Comparison of ENCODE assay signal across 7 mouse cellular contexts in the genomic region with DNA sequence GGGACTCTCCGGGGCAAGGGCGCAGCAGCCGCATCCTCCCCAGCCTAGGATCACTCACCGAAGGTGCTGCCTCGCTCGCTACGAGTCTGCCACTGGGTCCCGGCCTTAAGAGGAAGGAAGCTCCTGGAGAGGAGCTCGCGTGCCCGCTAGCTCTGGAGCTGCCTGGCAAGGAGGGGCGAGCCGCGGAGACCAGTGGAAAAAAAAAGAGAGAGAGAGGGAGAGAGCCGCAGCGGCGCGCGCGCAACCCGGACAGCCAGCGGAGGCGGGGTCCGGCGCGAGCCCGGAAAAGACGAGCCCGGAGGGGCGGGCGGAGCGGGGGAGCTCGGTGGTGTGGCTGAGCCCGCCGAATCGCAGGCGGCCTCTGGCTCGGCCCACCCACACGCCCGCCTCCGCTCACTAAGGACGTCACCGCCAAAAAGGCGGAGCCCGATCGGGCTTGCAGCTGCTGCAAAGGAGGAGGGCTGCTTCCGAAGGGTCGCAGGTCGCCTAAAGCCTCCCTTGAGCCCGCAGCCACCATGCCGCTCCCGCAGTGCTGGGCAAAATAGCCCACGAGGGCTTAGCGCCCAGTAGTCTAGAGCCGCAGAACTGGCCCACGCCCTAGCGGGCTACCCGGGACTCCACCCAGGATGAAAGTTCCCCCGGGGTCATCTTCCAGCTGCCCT. TPM values are rescaled to one million over a fixed set of nuclear protein-coding genes. Genes with fewer than 3 reads are reported as not detected.
DNase-seq lines count a peak whose midpoint lies in the region; ATAC-seq and TF ChIP-seq lines count a peak whose summit lies in the region.

A gene (minus strand): TSS at position 289 of the 662 bp plus-strand sequence.

- peak within 1 kb of the TSS; percentile 51 for H3K4me2 ChIP-seq in embryonic facial prominence, embryonic 11.5 days (ENCODE audit: low read depth, low read length)
- peak within 1 kb of the TSS; percentile 57 for H3K4me2 ChIP-seq in limb, embryonic 12.5 days
- peak within 1 kb of the TSS; percentile 53 for H3K4me2 ChIP-seq in midbrain, embryonic 15.5 days

- peak within 1 kb of the TSS; percentile 72 for H3K27ac ChIP-seq in embryonic facial prominence, embryonic 11.5 days (replicated peaks; ENCODE audit: low read depth, low read length)
- peak within 1 kb of the TSS; percentile 74 for H3K27ac ChIP-seq in kidney, adult 2 months (ENCODE audit: insufficient read depth, low read depth, low read length)
- peak within 1 kb of the TSS; percentile 75 for H3K27ac ChIP-seq in limb, embryonic 12.5 days
- peak within 1 kb of the TSS; percentile 91 for H3K27ac ChIP-seq in midbrain, embryonic 15.5 days
- peak within 1 kb of the TSS; percentile 97 for H3K27ac ChIP-seq in spleen, adult 2 months (ENCODE audit: insufficient read depth, low read length)

- TF ChIP-seq CTCF in kidney, adult 2 months (conservative IDR thresholded peaks at IDR 0.05; ENCODE audit: insufficient read depth, insufficient read length, low read depth, low read length): no peak
- no peak for TF ChIP-seq CTCF in spleen, adult 2 months (IDR thresholded peaks at IDR 0.05; ENCODE audit: extremely low read depth, insufficient read depth, insufficient read length, insufficient replicate concordance)

- peak within 1 kb of the TSS; percentile 65 for H3K9ac ChIP-seq in embryonic facial prominence, embryonic 11.5 days (replicated peaks; ENCODE audit: low read length)
- H3K9ac ChIP-seq in limb, embryonic 12.5 days (replicated peaks): peak within 1 kb of the TSS; percentile 65
- H3K9ac ChIP-seq in midbrain, embryonic 15.5 days: peak within 1 kb of the TSS; percentile 64

- H3K36me3 ChIP-seq in embryonic facial prominence, embryonic 11.5 days (replicated peaks; ENCODE audit: control insufficient read depth, insufficient read depth, low read depth, low read length): no peaks in the 10 kb centered on the region
- H3K36me3 ChIP-seq in kidney, adult 2 months (ENCODE audit: control insufficient read depth, insufficient read depth, low read length): no peaks in the 10 kb centered on the region
- H3K36me3 ChIP-seq in limb, embryonic 12.5 days: no peaks in the 10 kb centered on the region
- no peaks in the 10 kb centered on the region for H3K36me3 ChIP-seq in midbrain, embryonic 15.5 days (replicated peaks)
- no peaks in the 10 kb centered on the region for H3K36me3 ChIP-seq in spleen, adult 2 months (ENCODE audit: control insufficient read depth, insufficient read depth, low read length)

- DNase-seq in adrenal gland, postnatal 14 days: peak; percentile 95
- peak; percentile 90 for DNase-seq in embryonic facial prominence, embryonic 11.5 days (ENCODE audit: low spot score)
- DNase-seq in heart, adult 11 months: peak; percentile 99
- DNase-seq in kidney, adult 2 months: peak; percentile 93
- DNase-seq in spleen, adult 2 months (ENCODE audit: low read depth in 1 of 2, low spot score in 2 of 2): peak; percentile 73 to 87

- H3K9me3 ChIP-seq in embryonic facial prominence, embryonic 11.5 days (replicated peaks; ENCODE audit: control insufficient read depth, low read length): no peaks in the 10 kb centered on the region
- H3K9me3 ChIP-seq in limb, embryonic 12.5 days: no peaks in the 10 kb centered on the region
- H3K9me3 ChIP-seq in midbrain, embryonic 15.5 days: no peaks in the 10 kb centered on the region

- 19% methylated on average over 45 of the region's 59 CpGs for WGBS in embryonic facial prominence, embryonic 11.5 days
- WGBS in kidney, adult 2 months: 2% methylated on average over 46 of the region's 59 CpGs
- 10% methylated on average over 51 of the region's 59 CpGs for WGBS in limb, embryonic 12.5 days
- WGBS in midbrain, embryonic 15.5 days: 20% methylated on average over 49 of the region's 59 CpGs
- 20% methylated on average over 57 of the region's 59 CpGs for WGBS in spleen, adult 2 months

- no peaks in the 10 kb centered on the region for H3K4me1 ChIP-seq in embryonic facial prominence, embryonic 11.5 days (ENCODE audit: control insufficient read depth, insufficient read depth, low read length)
- H3K4me1 ChIP-seq in kidney, adult 2 months (ENCODE audit: control insufficient read depth, insufficient read depth, low read length): no peaks in the 10 kb centered on the region
- H3K4me1 ChIP-seq in limb, embryonic 12.5 days (replicated peaks): no peaks in the 10 kb centered on the region
- peaks cover 5% of the 10 kb centered on the region; the same call in 1 of the 2 replicates for H3K4me1 ChIP-seq in midbrain, embryonic 15.5 days
- H3K4me1 ChIP-seq in spleen, adult 2 months (ENCODE audit: control insufficient read depth, insufficient read depth, insufficient read length): no peaks in the 10 kb centered on the region

- peaks cover 2% of the 10 kb centered on the region; the same call in 1 of the 2 replicates for H3K27me3 ChIP-seq in embryonic facial prominence, embryonic 11.5 days (ENCODE audit: control insufficient read depth, insufficient read depth, low read length)
- H3K27me3 ChIP-seq in kidney, adult 2 months (replicated peaks; ENCODE audit: control insufficient read depth, insufficient read depth, low read length): no peaks in the 10 kb centered on the region
- H3K27me3 ChIP-seq in limb, embryonic 12.5 days: peaks cover 22% of the 10 kb centered on the region
- no peaks in the 10 kb centered on the region; the same call in 1 of the 2 replicates for H3K27me3 ChIP-seq in midbrain, embryonic 15.5 days (replicated peaks)
- no peaks in the 10 kb centered on the region for H3K27me3 ChIP-seq in spleen, adult 2 months (ENCODE audit: control insufficient read depth, insufficient read depth, low read length)

- H3K4me3 ChIP-seq in embryonic facial prominence, embryonic 11.5 days (ENCODE audit: low read depth, low read length): peak within 1 kb of the TSS; percentile 53
- H3K4me3 ChIP-seq in kidney, adult 2 months (ENCODE audit: insufficient read depth, low read depth, low read length): peak within 1 kb of the TSS; percentile 95
- H3K4me3 ChIP-seq in limb, embryonic 12.5 days (replicated peaks): peak within 1 kb of the TSS; percentile 57
- H3K4me3 ChIP-seq in midbrain, embryonic 15.5 days: peak within 1 kb of the TSS; percentile 65
- peak within 1 kb of the TSS; percentile 99 for H3K4me3 ChIP-seq in spleen, adult 2 months (ENCODE audit: extremely low read depth, insufficient read depth, insufficient read length)

- peak; percentile 39 for TF ChIP-seq POLR2A in kidney, adult 2 months (IDR thresholded peaks at IDR 0.05; ENCODE audit: low read depth, low read length)
- peak; percentile 71 for TF ChIP-seq POLR2A in spleen, adult 2 months (IDR thresholded peaks at IDR 0.05; ENCODE audit: low read depth, low read length)

- peak; percentile 98 for ATAC-seq in embryonic facial prominence, embryonic 11.5 days (replicated peaks; ENCODE audit: insufficient number of reproducible peaks, low FRiP score, low TSS enrichment, low read depth)
- ATAC-seq in limb, embryonic 12.5 days (ENCODE audit: insufficient number of reproducible peaks, insufficient read depth, low FRiP score, low TSS enrichment, low read depth): peak; percentile 97
- peak; percentile 98 for ATAC-seq in midbrain, embryonic 15.5 days (replicated peaks)

RNA-seq across cellular contexts. Expression of the gene that starts here (rescaled TPM):
- 192 and 227 TPM in 2 replicates for total RNA-seq in adrenal gland, postnatal 14 days (2021)
- polyA plus RNA-seq in embryonic facial prominence, embryonic 11.5 days (2014; fragmentation: Nextera tagmentation; extraction: Ambion mirVana): 16.9 and 19.7 TPM in 2 replicates
- polyA plus RNA-seq in kidney, adult 2 months (2012; rRNA removed): 6.2 and 7.8 TPM in 2 replicates
- 11.7 and 12.4 TPM in 2 replicates for polyA plus RNA-seq in limb, embryonic 12.5 days (2016; fragmentation: Nextera tagmentation; extraction: Ambion mirVana)
- polyA plus RNA-seq in midbrain, embryonic 15.5 days (2015; fragmentation: Nextera tagmentation; extraction: Ambion mirVana): 17.8 and 20.3 TPM in 2 replicates
- 2.1 and 2.2 TPM in 2 replicates for polyA plus RNA-seq in spleen, adult 2 months (2012; rRNA removed)

Comparison
In these comparisons a context has a peak if more than half of its experiments do, and no peak if none do; other contexts are left out.
1. Peak in every context shown above with its lines: DNase-seq, ATAC-seq, H3K4me3 ChIP-seq and H3K27ac ChIP-seq.